Mouse (Mus musculus) small intestine, adult 2 months (tissue): ENCODE data around the gene Entpd2.

Source experiments
- CTCF ChIP-seq: fragments of 200-500 bp; IDR thresholded peaks from 2 replicates; pipeline ENCODE4 v1.5.1; 2012; ENCODE audit warnings: low read depth, mild to moderate bottlenecking, control low read depth, inconsistent platforms, low read length, moderate library complexity, mixed read lengths; ENCODE audit not compliant: insufficient replicate concordance, insufficient read length; ENCODE audit errors: extremely low read depth
- POLR2A ChIP-seq: fragments of 200-500 bp; IDR thresholded peaks from 2 replicates; pipeline ENCODE4 v1.6.1; 2012; ENCODE audit warnings: low read depth, mild to moderate bottlenecking, control low read depth, inconsistent platforms, low read length, moderate library complexity

DNA sequence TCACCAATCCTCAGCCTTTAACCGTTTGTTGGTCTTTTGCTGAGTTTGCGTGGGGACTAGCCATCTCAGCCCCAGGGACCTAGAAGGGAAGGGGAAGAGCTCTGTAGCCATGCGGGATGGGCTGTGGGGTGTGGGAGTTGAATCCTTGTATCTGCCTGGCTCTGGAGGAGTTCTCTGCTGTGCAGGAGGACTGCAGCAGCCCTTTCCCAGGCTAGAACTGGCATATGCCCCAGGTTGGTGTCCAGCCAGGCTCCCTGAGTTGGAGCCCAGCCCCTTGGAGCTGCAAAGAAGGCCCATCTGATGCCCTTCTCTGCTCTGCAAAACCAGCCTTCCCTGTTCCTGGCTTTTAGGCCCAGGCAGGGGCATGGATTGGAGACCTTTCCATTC, 916 bp downstream of the Entpd2 start:
- TF ChIP-seq POLR2A = no peak
- TF ChIP-seq CTCF = no peak
